Comparison of ENCODE assay signal across 8 mouse cellular contexts in genomic region chr14:105177238-105177693, GRCm38 (mm10). TPM values are rescaled to one million over a fixed set of nuclear protein-coding genes. Genes with fewer than 3 reads are reported as not detected.
DNase-seq lines count a peak whose midpoint lies in the region; ATAC-seq and TF ChIP-seq lines count a peak whose summit lies in the region.

Rbm26 (minus strand) TSS chr14:105177327.

- TF ChIP-seq CTCF in liver, embryonic 14.5 days (IDR thresholded peaks at IDR 0.05; ENCODE audit: low read depth): no peak
- no peak for TF ChIP-seq CTCF in stomach, postnatal 0 days (IDR thresholded peaks at IDR 0.05; ENCODE audit: low read depth)

- peak; percentile 80 for TF ChIP-seq EP300 in liver, embryonic 14.5 days (IDR thresholded peaks at IDR 0.05; ENCODE audit: low read depth)
- peak; percentile 98 for TF ChIP-seq EP300 in stomach, postnatal 0 days (optimal IDR thresholded peaks at IDR 0.05)

- H3K27ac ChIP-seq in forebrain, embryonic 10.5 days: peak within 1 kb of the TSS; percentile 99
- H3K27ac ChIP-seq in heart, embryonic 15.5 days: peak within 1 kb of the TSS; percentile 91
- H3K27ac ChIP-seq in liver, embryonic 14.5 days: peak within 1 kb of the TSS; percentile 69
- peak within 1 kb of the TSS; percentile 83 for H3K27ac ChIP-seq in neural tube, embryonic 11.5 days (ENCODE audit: low read depth, low read length)
- peak within 1 kb of the TSS; percentile 93 for H3K27ac ChIP-seq in stomach, postnatal 0 days (replicated peaks)

- ATAC-seq in heart, embryonic 15.5 days (replicated peaks; ENCODE audit: insufficient number of reproducible peaks, insufficient read depth, low FRiP score, low read depth): peak; percentile 94
- peak; percentile 93 for ATAC-seq in liver, embryonic 14.5 days (ENCODE audit: insufficient read depth)
- ATAC-seq in neural tube, embryonic 11.5 days (ENCODE audit: insufficient read depth, low FRiP score, low TSS enrichment): peak; percentile 97
- peak; percentile 99 for ATAC-seq in stomach, postnatal 0 days (ENCODE audit: low FRiP score, low TSS enrichment)

- H3K4me2 ChIP-seq in heart, embryonic 15.5 days: peak within 1 kb of the TSS; percentile 88
- H3K4me2 ChIP-seq in liver, embryonic 14.5 days (ENCODE audit: low read depth): peak within 1 kb of the TSS; percentile 92
- peak within 1 kb of the TSS; percentile 87 for H3K4me2 ChIP-seq in neural tube, embryonic 11.5 days (ENCODE audit: low read depth)
- peak within 1 kb of the TSS; percentile 77 for H3K4me2 ChIP-seq in stomach, postnatal 0 days (replicated peaks; ENCODE audit: low read depth)

- H3K27me3 ChIP-seq in forebrain, embryonic 10.5 days (ENCODE audit: poor library complexity, severe bottlenecking): no peaks in the 10 kb centered on the region
- no peaks in the 10 kb centered on the region for H3K27me3 ChIP-seq in heart, embryonic 15.5 days
- H3K27me3 ChIP-seq in liver, embryonic 14.5 days (ENCODE audit: control insufficient read depth, insufficient read depth, low read length): no peaks in the 10 kb centered on the region
- no peaks in the 10 kb centered on the region for H3K27me3 ChIP-seq in neural tube, embryonic 11.5 days (ENCODE audit: control insufficient read depth, insufficient read depth, low read length)
- no peaks in the 10 kb centered on the region for H3K27me3 ChIP-seq in stomach, postnatal 0 days (ENCODE audit: control insufficient read depth, insufficient read depth, low read length)

- H3K4me3 ChIP-seq in forebrain, embryonic 10.5 days: peak within 1 kb of the TSS; percentile 99
- H3K4me3 ChIP-seq in heart, embryonic 15.5 days: peak within 1 kb of the TSS; percentile 96
- peak within 1 kb of the TSS; percentile 92 to 93 for H3K4me3 ChIP-seq in liver, embryonic 14.5 days (ENCODE audit: insufficient read depth in 1 of 2, low read depth in 2 of 2, low read length in 2 of 2)
- peak within 1 kb of the TSS; percentile 92 for H3K4me3 ChIP-seq in neural tube, embryonic 11.5 days (ENCODE audit: low read depth, low read length)
- peak within 1 kb of the TSS; percentile 95 for H3K4me3 ChIP-seq in stomach, postnatal 0 days (ENCODE audit: low read depth, low read length)

- under 1% methylated on average over 28 of the region's 28 CpGs for WGBS in forebrain, embryonic 10.5 days
- under 1% methylated on average over 28 of the region's 28 CpGs for WGBS in heart, embryonic 15.5 days
- WGBS in liver, embryonic 14.5 days (ENCODE audit: insufficient replicate concordance): 1% methylated on average over 28 of the region's 28 CpGs
- under 1% methylated on average over 28 of the region's 28 CpGs for WGBS in neural tube, embryonic 11.5 days
- 1% methylated on average over 28 of the region's 28 CpGs for WGBS in stomach, postnatal 0 days

- H3K36me3 ChIP-seq in forebrain, embryonic 10.5 days (replicated peaks): peaks cover 15% of the 10 kb centered on the region
- no peaks in the 10 kb centered on the region for H3K36me3 ChIP-seq in heart, embryonic 15.5 days
- no peaks in the 10 kb centered on the region for H3K36me3 ChIP-seq in liver, embryonic 14.5 days (replicated peaks; ENCODE audit: control insufficient read depth, insufficient read depth, low read depth)
- no peaks in the 10 kb centered on the region for H3K36me3 ChIP-seq in neural tube, embryonic 11.5 days (ENCODE audit: control insufficient read depth, insufficient read depth, low read length)
- H3K36me3 ChIP-seq in stomach, postnatal 0 days (ENCODE audit: control insufficient read depth, insufficient read depth, low read length): no peaks in the 10 kb centered on the region

- H3K4me1 ChIP-seq in forebrain, embryonic 10.5 days: peaks cover 22% of the 10 kb centered on the region
- H3K4me1 ChIP-seq in heart, embryonic 15.5 days (replicated peaks): peaks cover 27% of the 10 kb centered on the region
- H3K4me1 ChIP-seq in liver, embryonic 14.5 days (replicated peaks; ENCODE audit: control insufficient read depth in 2 of 2, insufficient read depth in 2 of 2, low read length in 1 of 2): peaks cover 15 to 16% of the 10 kb centered on the region in 2 experiments
- peaks cover 13% of the 10 kb centered on the region for H3K4me1 ChIP-seq in neural tube, embryonic 11.5 days (ENCODE audit: control insufficient read depth, insufficient read depth, low read length)
- H3K4me1 ChIP-seq in stomach, postnatal 0 days (replicated peaks; ENCODE audit: control insufficient read depth, insufficient read depth): peaks cover 6% of the 10 kb centered on the region

- H3K9me3 ChIP-seq in forebrain, embryonic 10.5 days: no peaks in the 10 kb centered on the region
- no peaks in the 10 kb centered on the region for H3K9me3 ChIP-seq in heart, embryonic 15.5 days (replicated peaks)
- H3K9me3 ChIP-seq in liver, embryonic 14.5 days (ENCODE audit: control insufficient read depth, low read length): no peaks in the 10 kb centered on the region
- no peaks in the 10 kb centered on the region for H3K9me3 ChIP-seq in neural tube, embryonic 11.5 days (ENCODE audit: control insufficient read depth, low read length)
- H3K9me3 ChIP-seq in stomach, postnatal 0 days (ENCODE audit: control insufficient read depth, low read length): no peaks in the 10 kb centered on the region

- peak; percentile 94 to 95 for DNase-seq in CD8-positive naive resting alpha-beta T cell, adult 2 months (ENCODE audit: low read depth in 2 of 2, low spot score in 2 of 2)
- DNase-seq in c-Kit-positive CD71-negative TER-119-negative erythroid progenitor cells, embryonic 14.5 days (ENCODE audit: low read depth): peak; percentile 94
- DNase-seq in forebrain, embryonic 10.5 days (ENCODE audit: extremely low spot score, low spot score): peak; percentile 98
- peak; percentile 98 for DNase-seq in kidney, postnatal 25 days
- DNase-seq in liver, embryonic 14.5 days (ENCODE audit: low read depth in 3 of 3, low spot score in 3 of 3): peak; percentile 91 to 94 (median 93)
- DNase-seq in neural tube, embryonic 11.5 days (ENCODE audit: low spot score): peak; percentile 96
- DNase-seq in stomach, postnatal 0 days (ENCODE audit: low spot score): peak; percentile 95

- H3K9ac ChIP-seq in heart, embryonic 15.5 days: peak within 1 kb of the TSS; percentile 96
- peak within 1 kb of the TSS; percentile 82 for H3K9ac ChIP-seq in liver, embryonic 14.5 days (replicated peaks)
- H3K9ac ChIP-seq in neural tube, embryonic 11.5 days (ENCODE audit: low read length): peak within 1 kb of the TSS; percentile 94
- peak within 1 kb of the TSS; percentile 99 for H3K9ac ChIP-seq in stomach, postnatal 0 days (ENCODE audit: low read length)

RNA-seq across cellular contexts. Expression of gene Rbm26, which starts in this region (rescaled TPM):
- polyA plus RNA-seq in forebrain, embryonic 10.5 days (2016; fragmentation: Nextera tagmentation; extraction: Ambion mirVana): 33.9 and 34.0 TPM in 2 replicates
- 15.8 and 16.1 TPM in 2 replicates for polyA plus RNA-seq in heart, embryonic 15.5 days (2015; fragmentation: Nextera tagmentation; extraction: Ambion mirVana)
- polyA plus RNA-seq in liver, embryonic 14.5 days (2012; rRNA removed): 8.6 and 11.7 TPM in 2 replicates
- polyA plus RNA-seq in liver, embryonic 14.5 days (2014; fragmentation: Nextera tagmentation; extraction: Ambion mirVana): 9.0 and 9.1 TPM in 2 replicates
- 39.3 and 40.2 TPM in 2 replicates for polyA plus RNA-seq in neural tube, embryonic 11.5 days (2014; fragmentation: Nextera tagmentation; extraction: Ambion mirVana)
- 15.2 and 15.6 TPM in 2 replicates for polyA plus RNA-seq in stomach, postnatal 0 days (2015; fragmentation: Nextera tagmentation; extraction: Ambion mirVana)

Comparison
In these comparisons a context has a peak if more than half of its experiments do, and no peak if none do; other contexts are left out.
1. Peak in every context shown above with its lines: DNase-seq, ATAC-seq, H3K4me3 ChIP-seq and H3K27ac ChIP-seq.